Mouse (Mus musculus): ENCODE measurements at regions not wholly inside any gene's neighbourhood (a gene's known extent, or its start where the extent isn't known, plus 50 kb on each side); places are given as distances from the start of the nearest gene placed in this dataset.
A peak's percentile ranks its signal among the peaks of the same experiment; 100 is the strongest.

GRCm38 (mm10) chr6:67168031-67168777, 69.8 kb upstream of the Serbp1 start:
- H3K4me1 ChIP-seq, result 0 out of 2 replicates have a peak, but pooled peaks cover 10% of the 10 kb centered on the region
- H3K9me3 ChIP-seq, result no peaks in the 10 kb centered on the region
- H3K9ac ChIP-seq, result peak overlapping the region; percentile 54
- 12% methylated on average over 11 of the region's 11 CpGs for WGBS
- peak overlapping the region; percentile 59 for H3K4me2 ChIP-seq
- peak overlapping the region; percentile 44 for H3K4me3 ChIP-seq
- H3K27me3 ChIP-seq, result no peaks in the 10 kb centered on the region
- peak overlapping the region; percentile 39; the same call in 1 of the 2 replicates for H3K27ac ChIP-seq
- no peaks in the 10 kb centered on the region for H3K36me3 ChIP-seq
- ATAC-seq (ENCODE audit: insufficient number of reproducible peaks, insufficient read depth, low FRiP score, low TSS enrichment, low read depth), result peak; percentile 66; the same call in 1 of the 2 replicates

- H3K36me3 ChIP-seq, result no peaks in the 10 kb centered on the region
- 90% methylated on average over 6 of the region's 6 CpGs for WGBS
- no peak overlapping the region for H3K9ac ChIP-seq
- no peak overlapping the region for H3K4me3 ChIP-seq
- 0 out of 2 replicates have a peak, but pooled peaks cover 6% of the 10 kb centered on the region for H3K4me1 ChIP-seq
- no peaks in the 10 kb centered on the region for H3K27me3 ChIP-seq
- H3K27ac ChIP-seq, result no peak overlapping the region
- H3K4me2 ChIP-seq, result no peak overlapping the region
- ATAC-seq (ENCODE audit: insufficient number of reproducible peaks, insufficient read depth, low FRiP score, low TSS enrichment, low read depth), result no peak
- H3K9me3 ChIP-seq, result no peaks in the 10 kb centered on the region
Measured at GRCm38 (mm10) chr6:67165091-67165490, 72.9 kb upstream of the Serbp1 start.

GRCm38 (mm10) chr6:67163947-67164346, 74.0 kb upstream of the Serbp1 start:
- Histone ChIP-seq H3K36me3 (no peaks in the 10 kb centered on the region), H3K4me2 (no peak overlapping the region), H3K4me1 (0 out of 2 replicates have a peak, but pooled peaks cover 4% of the 10 kb centered on the region), H3K27me3 (no peaks in the 10 kb centered on the region), H3K9me3 (no peaks in the 10 kb centered on the region), H3K4me3 (no peak overlapping the region), H3K9ac (no peak overlapping the region), H3K27ac (no peak overlapping the region)
- no peak for ATAC-seq (ENCODE audit: insufficient number of reproducible peaks, insufficient read depth, low FRiP score, low TSS enrichment, low read depth)
- 76% methylated on average over 2 of the region's 2 CpGs for WGBS

GRCm38 (mm10) chr6:67162814-67163213, 75.2 kb upstream of the Serbp1 start:
- H3K9ac ChIP-seq, result no peak overlapping the region

GRCm38 (mm10) chr6:67161610-67162009, 76.4 kb upstream of the Serbp1 start:
- H3K27ac ChIP-seq, result no peak overlapping the region
- ATAC-seq (ENCODE audit: insufficient number of reproducible peaks, insufficient read depth, low FRiP score, low TSS enrichment, low read depth), result no peak
- H3K4me3 ChIP-seq, result no peak overlapping the region
- WGBS, result 74% methylated on average over 7 of the region's 7 CpGs
- H3K9ac ChIP-seq, result no peak overlapping the region
- no peaks in the 10 kb centered on the region for H3K27me3 ChIP-seq
- H3K4me2 ChIP-seq, result no peak overlapping the region
- no peaks in the 10 kb centered on the region for H3K4me1 ChIP-seq
- no peaks in the 10 kb centered on the region for H3K9me3 ChIP-seq
- H3K36me3 ChIP-seq, result no peaks in the 10 kb centered on the region

More at GRCm38 (mm10) chr6:67162814-67163213, 75.2 kb upstream of the Serbp1 start:
- 52% methylated on average over 3 of the region's 3 CpGs for WGBS
- Histone ChIP-seq H3K4me3 (no peak overlapping the region), H3K27me3 (no peaks in the 10 kb centered on the region), H3K4me2 (no peak overlapping the region), H3K4me1 (0 out of 2 replicates have a peak, but pooled peaks cover under 1% of the 10 kb centered on the region), H3K27ac (no peak overlapping the region), H3K36me3 (no peaks in the 10 kb centered on the region), H3K9me3 (no peaks in the 10 kb centered on the region)
- no peak for ATAC-seq (ENCODE audit: insufficient number of reproducible peaks, insufficient read depth, low FRiP score, low TSS enrichment, low read depth)

- Histone ChIP-seq H3K4me1 (no peaks in the 10 kb centered on the region), H3K27me3 (no peaks in the 10 kb centered on the region), H3K36me3 (no peaks in the 10 kb centered on the region), H3K27ac (no peak overlapping the region), H3K9ac (no peak overlapping the region), H3K4me3 (no peak overlapping the region), H3K4me2 (no peak overlapping the region), H3K9me3 (no peaks in the 10 kb centered on the region)
- 79% methylated on average over 3 of the region's 3 CpGs for WGBS
- no peak for ATAC-seq (ENCODE audit: insufficient number of reproducible peaks, insufficient read depth, low FRiP score, low TSS enrichment, low read depth)
Measured at GRCm38 (mm10) chr6:67160564-67160963, 77.4 kb upstream of the Serbp1 start.

- ATAC-seq (ENCODE audit: insufficient number of reproducible peaks, insufficient read depth, low FRiP score, low TSS enrichment, low read depth), result no peak
- Histone ChIP-seq H3K9ac (no peak overlapping the region), H3K27ac (no peak overlapping the region), H3K4me2 (no peak overlapping the region), H3K4me3 (no peak overlapping the region), H3K27me3 (no peaks in the 10 kb centered on the region), H3K4me1 (no peaks in the 10 kb centered on the region), H3K36me3 (no peaks in the 10 kb centered on the region), H3K9me3 (no peaks in the 10 kb centered on the region)
- WGBS, result 67% methylated on average over 5 of the region's 5 CpGs
Measured at GRCm38 (mm10) chr6:67159726-67160523, 78.1 kb upstream of the Serbp1 start.

- ATAC-seq (ENCODE audit: insufficient number of reproducible peaks, insufficient read depth, low FRiP score, low TSS enrichment, low read depth), result no peak
Measured at GRCm38 (mm10) chr6:67159224-67159623, 78.8 kb upstream of the Serbp1 start.

GRCm38 (mm10) chr6:67158765-67159164, 79.2 kb upstream of the Serbp1 start:
- no peaks in the 10 kb centered on the region for H3K4me1 ChIP-seq
- no peaks in the 10 kb centered on the region for H3K9me3 ChIP-seq
- H3K4me3 ChIP-seq, result no peak overlapping the region
- 5% methylated on average over 10 of the region's 10 CpGs for WGBS
- H3K27me3 ChIP-seq, result no peaks in the 10 kb centered on the region
- H3K36me3 ChIP-seq, result no peaks in the 10 kb centered on the region
- H3K4me2 ChIP-seq, result peak overlapping the region; percentile 26
- H3K27ac ChIP-seq, result no peak overlapping the region
- H3K9ac ChIP-seq, result no peak overlapping the region
- ATAC-seq (ENCODE audit: insufficient number of reproducible peaks, insufficient read depth, low FRiP score, low TSS enrichment, low read depth), result peak; percentile 60; the same call in 1 of the 2 replicates

More at GRCm38 (mm10) chr6:67159224-67159623, 78.8 kb upstream of the Serbp1 start:
- H3K9ac ChIP-seq, result no peak overlapping the region
- no peaks in the 10 kb centered on the region for H3K4me1 ChIP-seq
- H3K9me3 ChIP-seq, result no peaks in the 10 kb centered on the region
- H3K27ac ChIP-seq, result no peak overlapping the region
- no peaks in the 10 kb centered on the region for H3K36me3 ChIP-seq
- H3K27me3 ChIP-seq, result no peaks in the 10 kb centered on the region
- WGBS, result 18% methylated on average over 2 of the region's 2 CpGs
- no peak overlapping the region for H3K4me3 ChIP-seq
- H3K4me2 ChIP-seq, result no peak overlapping the region

- no peaks in the 10 kb centered on the region for H3K9me3 ChIP-seq
- H3K27me3 ChIP-seq, result no peaks in the 10 kb centered on the region
- no peaks in the 10 kb centered on the region for H3K4me1 ChIP-seq
- no peak overlapping the region for H3K27ac ChIP-seq
- no peak overlapping the region for H3K4me3 ChIP-seq
- no peaks in the 10 kb centered on the region for H3K36me3 ChIP-seq
- H3K4me2 ChIP-seq, result no peak overlapping the region
- no peak for ATAC-seq (ENCODE audit: insufficient number of reproducible peaks, insufficient read depth, low FRiP score, low TSS enrichment, low read depth)
- no peak overlapping the region for H3K9ac ChIP-seq
- WGBS, result 78% methylated on average over 3 of the region's 3 CpGs
Measured at GRCm38 (mm10) chr6:67152845-67153468, 85.0 kb upstream of the Serbp1 start.

- H3K36me3 ChIP-seq, result no peaks in the 10 kb centered on the region
- 94% methylated on average over 2 of the region's 2 CpGs for WGBS
- no peaks in the 10 kb centered on the region for H3K9me3 ChIP-seq
Measured at GRCm38 (mm10) chr6:67151515-67151914, 86.5 kb upstream of the Serbp1 start.

More at GRCm38 (mm10) chr6:67151515-67151914, 86.5 kb upstream of the Serbp1 start:
- Histone ChIP-seq H3K27me3 (no peaks in the 10 kb centered on the region), H3K4me3 (no peak overlapping the region), H3K27ac (no peak overlapping the region), H3K9ac (no peak overlapping the region), H3K4me2 (no peak overlapping the region), H3K4me1 (0 out of 2 replicates have a peak, but pooled peaks cover 4% of the 10 kb centered on the region)
- no peak for ATAC-seq (ENCODE audit: insufficient number of reproducible peaks, insufficient read depth, low FRiP score, low TSS enrichment, low read depth)
